Mouse (Mus musculus) stomach, embryonic 16.5 days (tissue): Measurements from ENCODE around the gene Popdc3. TPM values are rescaled to one million over a fixed set of nuclear protein-coding genes. Genes with fewer than 3 reads are reported as not detected.

Source experiments
- ATAC-seq: fragments of 200-750 bp; cut with Nextera tagmentation; 2 replicates; pipeline ENCODE4 v1.8.0; 2017; ENCODE audit warnings: moderate number of reproducible peaks, moderate TSS enrichment; ENCODE audit not compliant: insufficient read depth, low FRiP score
- H3K27ac ChIP-seq: fragments of 300-500 bp; sonication (generic); 2 replicates; pipeline ENCODE4 v1.5.1; 2014; ENCODE audit warnings: low read length
- H3K27me3 ChIP-seq: fragments of 300-500 bp; sonication (generic); 2 replicates; pipeline ENCODE4 v1.6.1; 2014; ENCODE audit warnings: low read length, control low read depth, mixed read lengths; ENCODE audit not compliant: control insufficient read depth, insufficient read depth
- H3K36me3 ChIP-seq: fragments of 300-500 bp; sonication (generic); 2 replicates; pipeline ENCODE4 v1.6.1; 2014; ENCODE audit warnings: low read length; ENCODE audit not compliant: control insufficient read depth, insufficient read depth
- H3K4me1 ChIP-seq: fragments of 300-500 bp; sonication (generic); 2 replicates; pipeline ENCODE4 v1.6.1; 2014; ENCODE audit warnings: low read length, control low read depth, mixed read lengths; ENCODE audit not compliant: control insufficient read depth, insufficient read depth
- H3K4me2 ChIP-seq: fragments of 300-500 bp; sonication (generic); 2 replicates; pipeline ENCODE4 v1.6.1; 2014; ENCODE audit warnings: low read depth, low read length, mixed read lengths
- H3K4me3 ChIP-seq: fragments of 300-500 bp; sonication (generic); replicated peaks from 2 replicates; pipeline ENCODE4 v1.5.1; 2014; ENCODE audit warnings: mild to moderate bottlenecking, low read length
- H3K9ac ChIP-seq: fragments of 300-500 bp; sonication (generic); 2 replicates; pipeline ENCODE4 v1.6.1; 2014; ENCODE audit warnings: low read length
- H3K9me3 ChIP-seq: fragments of 300-500 bp; sonication (generic); replicated peaks from 2 replicates; pipeline ENCODE4 v1.6.1; 2016; ENCODE audit warnings: low read length, control low read depth; ENCODE audit not compliant: control insufficient read depth
- WGBS: fragments of 180-500 bp; shearing (Covaris S2); extraction: QIAGEN DNeasy Blood & Tissue Kit; methylation state at CpG from one replicate; pipeline ENCODE4 v1.1.7; 2014; 5-methylcytosine and 5-hydroxymethylcytosine counted together
- polyA plus RNA-seq: library from polyadenylated mRNA; unstranded; fragments of >200 nt; fragmentation: Nextera tagmentation; extraction: Ambion mirVana; gene quantifications from 2 replicates; pipeline ENCODE4 v1.2.1, GENCODE M21; 2015

The Popdc3 gene
- polyA plus RNA-seq, 1 experiment from 2014 or later: 2.6 TPM

DNA sequence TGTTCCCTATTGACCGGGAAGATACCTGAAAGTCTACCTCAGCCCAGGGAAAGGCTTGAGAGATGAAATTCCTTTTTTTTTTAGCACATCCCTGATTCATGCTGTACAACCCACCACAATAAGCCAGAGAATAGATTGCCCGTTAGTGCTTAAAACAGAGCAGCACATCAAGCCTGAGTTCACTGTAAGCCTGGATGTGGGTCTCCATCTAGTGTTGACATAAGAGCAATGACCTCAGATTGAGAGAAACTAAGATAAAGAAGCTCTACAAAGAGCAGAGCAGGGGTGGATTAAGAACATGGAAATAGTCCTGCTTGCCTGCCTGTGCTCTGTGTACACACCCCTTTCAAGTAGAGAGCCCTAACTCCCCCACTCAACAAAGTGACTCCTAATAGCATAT is 7.6 kb downstream of the Popdc3 start:
- ATAC-seq: no peak
- H3K4me3 ChIP-seq: no peak overlapping the region
- no peaks in the 10 kb centered on the region for H3K27me3 ChIP-seq
- no peaks in the 10 kb centered on the region for H3K36me3 ChIP-seq
- H3K9ac ChIP-seq: no peak overlapping the region
- 75% methylated on average over 2 of the region's 2 CpGs for WGBS
- H3K9me3 ChIP-seq: no peaks in the 10 kb centered on the region
- no peaks in the 10 kb centered on the region for H3K4me1 ChIP-seq
- H3K27ac ChIP-seq: no peak overlapping the region
- H3K4me2 ChIP-seq: no peak overlapping the region

DNA sequence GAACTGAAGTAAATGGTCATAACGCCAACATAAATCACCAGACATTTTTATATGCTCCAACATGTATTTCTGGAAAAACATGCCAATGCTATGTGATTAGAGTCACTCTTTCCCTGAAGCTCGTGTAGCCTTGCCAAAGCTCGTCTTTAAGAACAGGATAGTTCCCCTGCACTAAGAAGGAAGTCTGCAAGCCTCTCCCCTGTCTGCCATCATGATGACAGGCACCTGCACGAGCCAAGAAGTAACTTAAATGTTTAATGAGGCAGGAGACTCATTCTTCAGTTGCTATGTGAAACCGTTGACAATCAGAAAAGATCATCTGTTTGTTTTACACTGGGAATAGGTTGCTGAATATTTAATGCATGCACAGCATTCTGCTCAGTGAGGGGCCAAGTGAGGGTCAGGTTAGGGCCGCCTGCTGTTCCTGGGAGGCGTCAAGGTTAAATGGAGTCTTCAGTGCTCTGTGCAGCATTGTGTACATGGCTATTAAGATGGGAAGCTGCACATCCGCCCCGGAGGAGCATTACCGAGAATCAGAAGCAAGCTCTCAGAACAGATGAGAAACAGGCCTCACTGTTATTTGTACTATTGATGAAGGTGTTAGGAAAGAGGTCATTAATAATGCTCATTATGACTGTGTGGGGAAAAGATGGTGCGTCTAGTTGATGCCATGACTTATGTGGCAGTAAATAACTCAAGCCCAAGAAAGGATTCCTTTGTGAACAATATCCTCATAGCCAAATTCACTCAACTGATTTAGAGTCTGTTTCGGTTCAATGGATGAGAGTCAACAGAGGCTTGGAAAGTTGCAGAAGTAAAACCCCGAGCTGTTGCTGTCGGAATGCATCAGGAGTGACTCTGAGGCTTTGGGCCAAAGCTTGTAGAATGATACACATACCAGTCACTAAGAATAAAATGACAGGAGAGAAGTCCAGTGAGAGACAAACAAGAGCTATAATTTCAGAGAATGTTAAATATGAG is 15.7 kb downstream of the Popdc3 start:
- Histone ChIP-seq H3K4me2 (no peak overlapping the region), H3K4me1 (no peaks in the 10 kb centered on the region)

DNA sequence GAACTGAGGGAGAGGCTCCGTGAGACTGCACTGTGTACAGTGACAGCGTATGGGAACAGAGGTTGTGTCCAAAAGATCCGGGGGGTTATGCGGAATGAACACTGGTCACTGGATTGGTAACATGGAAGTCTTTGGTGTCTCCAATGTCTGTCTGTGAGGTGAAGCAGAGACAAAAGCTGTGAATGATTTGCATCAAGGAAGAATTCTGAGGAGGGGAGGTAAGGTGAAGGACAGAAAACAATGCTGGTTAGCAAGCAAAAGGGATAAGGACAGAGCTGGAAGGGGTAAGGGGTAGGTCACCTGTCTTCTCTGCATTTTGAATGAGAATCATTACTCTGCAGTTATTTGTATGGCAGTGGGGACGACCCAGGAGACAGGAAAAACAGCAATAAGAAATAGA is 16.6 kb downstream of the Popdc3 start:
- H3K27me3 ChIP-seq: no peaks in the 10 kb centered on the region
- H3K36me3 ChIP-seq: no peaks in the 10 kb centered on the region
- ATAC-seq: no peak
- WGBS: 81% methylated on average over 5 of the region's 5 CpGs
- no peak overlapping the region for H3K9ac ChIP-seq
- H3K4me1 ChIP-seq: no peaks in the 10 kb centered on the region
- no peak overlapping the region for H3K4me2 ChIP-seq
- H3K27ac ChIP-seq: no peak overlapping the region
- no peak overlapping the region for H3K4me3 ChIP-seq
- no peaks in the 10 kb centered on the region for H3K9me3 ChIP-seq

More for the DNA sequence above, 15.7 kb downstream of the Popdc3 start:
- H3K36me3 ChIP-seq: no peaks in the 10 kb centered on the region
- ATAC-seq: no peak
- no peak overlapping the region for H3K27ac ChIP-seq
- no peak overlapping the region for H3K4me3 ChIP-seq
- 46% methylated on average over 14 of the region's 14 CpGs for WGBS
- no peaks in the 10 kb centered on the region for H3K27me3 ChIP-seq
- no peak overlapping the region for H3K9ac ChIP-seq
- H3K9me3 ChIP-seq: no peaks in the 10 kb centered on the region

DNA sequence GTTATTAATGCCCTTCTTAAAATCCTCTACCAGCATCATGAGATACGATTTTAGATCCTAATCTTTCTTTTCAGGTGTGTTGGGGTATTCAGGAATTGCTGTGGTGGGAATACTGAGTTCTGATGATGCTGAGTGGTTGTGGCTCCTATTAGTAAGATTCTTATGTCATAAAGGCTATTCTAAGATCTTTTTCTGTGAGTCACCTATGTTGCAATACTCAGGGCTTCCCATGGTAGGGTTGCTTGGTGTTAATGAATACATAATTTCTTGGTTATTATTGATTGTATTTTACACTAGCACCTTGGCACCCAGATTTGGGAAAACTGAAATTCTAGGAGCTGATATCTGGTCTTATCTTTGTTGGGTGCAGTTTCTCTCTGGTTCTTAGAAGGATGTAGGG is 26.7 kb downstream of the Popdc3 start:
- Histone ChIP-seq H3K27me3 (no peaks in the 10 kb centered on the region), H3K9me3 (no peaks in the 10 kb centered on the region), H3K4me2 (no peak overlapping the region), H3K36me3 (no peaks in the 10 kb centered on the region), H3K4me1 (no peaks in the 10 kb centered on the region), H3K27ac (no peak overlapping the region), H3K4me3 (no peak overlapping the region), H3K9ac (no peak overlapping the region)
- WGBS: 43% methylated on average over 1 of the region's 1 CpGs
- ATAC-seq: no peak

DNA sequence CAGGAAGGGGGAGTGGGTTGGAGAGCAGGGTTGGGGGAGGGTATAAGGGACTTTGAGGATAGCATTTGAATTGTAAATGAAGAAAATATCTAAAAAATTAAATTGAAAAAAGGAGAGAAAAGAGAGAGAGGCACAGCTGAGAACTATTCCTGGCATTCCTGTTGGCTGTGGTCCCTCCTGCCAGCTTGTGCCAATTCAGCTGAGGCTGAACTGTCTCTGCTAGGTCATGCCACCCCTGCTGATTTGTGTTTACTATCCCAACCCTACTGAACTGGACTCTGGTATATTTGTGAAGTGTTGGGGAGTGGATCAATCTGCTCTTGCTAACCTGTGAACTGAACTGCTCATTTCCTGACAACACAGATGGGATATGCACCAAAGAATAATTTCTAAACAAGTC is 32.3 kb downstream of the Popdc3 start:
- H3K9me3 ChIP-seq: no peaks in the 10 kb centered on the region
- no peaks in the 10 kb centered on the region for H3K36me3 ChIP-seq
- no peak overlapping the region for H3K27ac ChIP-seq
- no peak for ATAC-seq
- H3K27me3 ChIP-seq: no peaks in the 10 kb centered on the region
- H3K9ac ChIP-seq: no peak overlapping the region
- no peaks in the 10 kb centered on the region for H3K4me1 ChIP-seq
- no peak overlapping the region for H3K4me3 ChIP-seq
- H3K4me2 ChIP-seq: no peak overlapping the region

DNA sequence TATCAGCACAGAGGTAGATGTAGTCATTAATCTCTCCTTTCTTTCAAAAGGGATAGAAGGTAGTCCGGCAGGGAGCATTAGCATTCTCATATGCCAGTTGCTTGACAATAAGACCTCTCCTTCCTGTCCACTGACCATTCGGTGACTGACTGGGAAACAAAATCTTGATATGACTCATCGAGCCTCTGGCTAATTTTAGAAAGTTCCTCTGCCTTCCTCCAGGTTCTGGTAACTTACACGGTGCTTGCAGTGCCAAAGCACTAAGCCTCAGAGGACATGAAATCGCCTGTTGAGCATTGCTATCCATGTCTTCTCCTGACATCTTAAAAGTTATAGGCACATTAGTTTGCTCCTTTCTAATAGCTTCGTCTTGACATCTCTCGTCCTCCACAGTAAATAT is 38.8 kb downstream of the Popdc3 start:
- Histone ChIP-seq H3K9ac (no peak overlapping the region), H3K4me2 (no peak overlapping the region), H3K36me3 (no peaks in the 10 kb centered on the region), H3K27me3 (no peaks in the 10 kb centered on the region), H3K4me1 (no peaks in the 10 kb centered on the region), H3K27ac (no peak overlapping the region), H3K9me3 (no peaks in the 10 kb centered on the region), H3K4me3 (no peak overlapping the region)
- 70% methylated on average over 7 of the region's 7 CpGs for WGBS
- no peak for ATAC-seq

DNA sequence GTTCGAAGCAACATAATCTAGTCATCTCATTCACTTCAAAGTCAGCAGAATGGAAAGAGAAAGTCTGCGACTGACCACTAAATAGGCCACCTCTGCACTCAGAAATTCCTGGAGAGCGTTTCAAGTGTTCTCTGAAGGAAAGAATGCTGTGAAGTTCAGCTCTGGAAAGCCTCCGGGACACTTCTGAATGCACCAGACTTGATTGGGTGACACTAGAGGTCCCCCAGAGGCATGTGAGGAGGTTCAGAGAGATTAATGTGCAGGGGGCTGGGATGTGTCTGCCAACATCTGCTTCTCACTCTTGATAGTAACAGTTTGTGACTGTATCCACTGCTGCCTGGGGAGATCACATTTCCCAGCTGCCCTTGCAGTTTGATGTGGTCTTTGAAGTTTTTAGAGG is 52.1 kb downstream of the Popdc3 start:
- no peak overlapping the region for H3K9ac ChIP-seq
- ATAC-seq: no peak
- H3K27me3 ChIP-seq: no peaks in the 10 kb centered on the region
- no peaks in the 10 kb centered on the region for H3K9me3 ChIP-seq
- no peak overlapping the region for H3K4me2 ChIP-seq
- no peak overlapping the region for H3K4me3 ChIP-seq
- no peaks in the 10 kb centered on the region for H3K36me3 ChIP-seq
- no peak overlapping the region for H3K27ac ChIP-seq
- WGBS: 11% methylated on average over 4 of the region's 4 CpGs
- H3K4me1 ChIP-seq: no peaks in the 10 kb centered on the region; the same call in 1 of the 2 replicates

DNA sequence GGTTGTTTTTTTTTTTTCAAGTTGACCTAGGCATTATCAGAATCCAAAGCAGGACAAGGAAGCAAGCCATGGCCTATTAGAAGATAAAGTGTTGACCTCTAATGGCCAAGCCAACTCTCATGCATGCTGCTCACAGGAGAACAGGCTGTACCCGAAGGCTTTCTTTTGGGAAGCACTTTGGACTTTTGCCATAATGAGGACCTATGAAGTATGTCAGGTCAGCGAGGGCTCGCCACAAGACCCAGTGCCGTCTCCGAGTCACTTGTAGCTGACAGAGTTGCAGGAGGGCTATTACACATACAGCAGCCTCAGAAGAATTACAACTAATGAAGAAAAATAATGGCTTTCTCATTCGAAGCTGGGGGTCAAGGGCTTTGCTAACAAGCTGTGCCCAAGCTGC is 55.5 kb downstream of the Popdc3 start:
- H3K27me3 ChIP-seq: no peaks in the 10 kb centered on the region

DNA sequence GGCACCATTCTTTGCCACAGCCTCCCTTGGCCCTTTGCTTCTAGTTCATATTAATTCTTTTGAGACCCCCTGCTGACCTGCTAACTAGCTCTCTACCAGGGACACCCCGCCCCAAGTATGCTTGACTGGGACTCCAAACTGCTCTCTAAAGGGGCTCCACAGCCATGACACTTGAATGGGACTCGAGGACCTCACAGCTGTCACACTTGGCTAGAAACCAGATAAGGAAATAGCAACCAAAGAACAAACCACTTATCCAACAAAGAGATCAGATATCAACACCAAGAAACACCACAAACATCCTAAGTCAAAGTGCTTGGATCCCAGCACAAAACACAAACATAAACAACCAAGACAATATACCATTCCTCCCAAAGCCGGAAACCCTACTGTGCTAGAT is 58.4 kb downstream of the Popdc3 start:
- Histone ChIP-seq H3K9ac (no peak overlapping the region), H3K9me3 (no peaks in the 10 kb centered on the region), H3K4me1 (no peaks in the 10 kb centered on the region), H3K4me2 (no peak overlapping the region), H3K27me3 (no peaks in the 10 kb centered on the region), H3K4me3 (no peak overlapping the region), H3K36me3 (no peaks in the 10 kb centered on the region), H3K27ac (no peak overlapping the region)
- no peak for ATAC-seq
- WGBS: 62% methylated on average over 3 of the region's 3 CpGs

More for the DNA sequence above, 55.5 kb downstream of the Popdc3 start:
- no peaks in the 10 kb centered on the region for H3K9me3 ChIP-seq
- no peak overlapping the region for H3K9ac ChIP-seq
- no peak overlapping the region for H3K4me2 ChIP-seq
- no peak overlapping the region for H3K27ac ChIP-seq
- 79% methylated on average over 6 of the region's 6 CpGs for WGBS
- H3K4me1 ChIP-seq: no peaks in the 10 kb centered on the region; the same call in 1 of the 2 replicates
- no peak overlapping the region for H3K4me3 ChIP-seq
- H3K36me3 ChIP-seq: no peaks in the 10 kb centered on the region
- ATAC-seq: no peak
